Mouse (Mus musculus): ENCODE results near the gene Olfr1305.

The Olfr1305 gene

DNA sequence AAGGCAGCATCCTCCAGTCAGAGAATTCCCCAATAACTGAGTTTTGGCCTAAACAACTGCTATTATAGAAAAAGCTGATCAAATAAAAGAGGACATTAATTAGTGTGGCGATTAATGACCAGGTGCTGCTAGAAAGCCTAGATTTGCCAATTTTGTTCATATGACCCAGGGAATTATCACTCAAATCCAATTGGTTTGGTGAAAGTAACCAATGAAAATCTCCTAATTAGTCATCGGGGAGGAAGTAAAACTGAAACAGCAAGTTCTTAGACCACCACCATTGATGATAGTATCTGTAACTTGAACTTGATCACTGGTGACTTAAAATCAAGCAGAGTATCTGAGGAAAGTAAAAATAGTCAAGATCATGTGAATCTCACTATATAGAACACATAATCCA, at the start of gene Olfr1305:
Olfr1305 (minus strand) TSS at position 101 of the 400 bp plus-strand sequence.
- DNase-seq: no peak

DNA sequence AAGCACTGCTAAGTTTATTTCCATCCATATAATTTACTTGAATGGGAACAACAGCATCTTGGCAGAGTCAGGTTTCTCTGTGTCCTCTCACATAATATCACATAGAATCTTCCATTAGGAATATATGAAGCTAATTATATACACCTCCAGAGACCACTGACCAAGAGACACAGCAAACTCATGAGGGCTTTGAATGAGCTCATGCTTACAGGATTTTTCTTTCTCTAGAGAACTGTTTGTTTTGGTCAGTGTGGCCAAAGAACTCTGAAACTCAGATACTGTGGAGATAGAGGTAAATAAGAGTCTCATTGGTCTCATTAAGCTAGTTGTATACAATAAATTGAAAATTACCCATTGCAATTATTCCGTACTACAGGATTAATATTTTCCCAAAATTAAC, 39.2 kb upstream of the Olfr1305 start, which contains the start of gene Olfr1306:
Olfr1306 (minus strand) TSS at position 101 of the 400 bp plus-strand sequence.
- DNase-seq: no peak

DNA sequence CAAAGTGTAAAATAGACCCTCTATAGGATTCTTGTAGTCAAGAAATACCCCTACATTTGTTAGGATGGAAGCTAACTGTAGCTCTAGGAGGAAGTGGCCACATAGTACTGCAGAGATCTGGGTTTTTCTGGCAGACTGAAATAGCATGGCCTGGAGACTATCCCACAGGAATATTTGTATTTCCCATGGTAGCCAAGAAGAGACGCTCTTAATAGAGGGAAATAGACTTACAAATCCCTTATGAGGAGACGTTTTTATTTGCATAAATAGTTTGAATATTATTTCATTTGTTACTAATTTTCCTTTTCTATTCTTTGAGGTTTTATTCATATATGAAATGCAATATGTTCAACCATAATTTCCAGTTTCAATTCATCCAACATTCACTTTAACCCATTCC, 56.7 kb downstream of the Olfr1305 start, which contains the start of gene Olfr1303:
Olfr1303 (minus strand) TSS at position 101 of the 400 bp plus-strand sequence.
- DNase-seq: no peak

All from lung, postnatal 14 days (tissue).